8 mouse cellular contexts compared by ENCODE assay signal in the genomic region with DNA sequence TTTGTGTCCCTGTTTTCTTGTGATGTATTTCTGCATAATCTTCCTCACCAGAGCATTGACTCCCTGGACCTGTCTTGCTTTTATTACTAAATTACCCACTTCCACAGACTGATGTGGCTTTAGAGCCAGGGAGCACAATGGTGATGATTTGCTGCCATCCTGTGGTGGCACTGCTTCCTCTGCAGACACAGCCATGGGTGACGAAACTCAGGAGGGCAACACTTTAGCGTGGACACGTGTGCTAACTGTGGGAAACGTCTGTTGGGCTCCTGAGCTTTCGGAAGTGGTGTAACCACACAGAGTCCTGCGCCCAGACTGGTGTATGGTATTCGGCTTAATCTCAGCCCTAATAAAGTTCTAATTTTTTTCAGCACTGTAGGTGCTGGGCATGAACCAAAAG.
DNase-seq lines count a peak whose midpoint lies in the region; ATAC-seq and TF ChIP-seq lines count a peak whose summit lies in the region.

No protein-coding gene starts in this region.

- H3K9me3 ChIP-seq in limb, embryonic 11.5 days (ENCODE audit: control insufficient read depth, low read length), result no peaks in the 10 kb centered on the region

- peaks cover 4% of the 10 kb centered on the region; the same call in 1 of the 2 replicates for H3K27me3 ChIP-seq in limb, embryonic 11.5 days (ENCODE audit: control insufficient read depth, insufficient read depth, low read length)

- no peak for ATAC-seq in limb, embryonic 11.5 days (ENCODE audit: insufficient number of reproducible peaks, low FRiP score, low TSS enrichment, low read depth)
- ATAC-seq in erythroid progenitor cell, adult 5-6 weeks (replicated peaks; ENCODE audit: low FRiP score, poor library complexity, severe bottlenecking), result no peak

- intact Hi-C loops in gastrocnemius, postnatal 36 days (cut with DNase I), result no loop called here
- intact Hi-C loops in heart, postnatal 14 days (cut with DNase I), result no loop called here

- 50% methylated on average over 7 of the region's 7 CpGs for WGBS in limb, embryonic 11.5 days
- 38% methylated on average over 7 of the region's 7 CpGs for WGBS in olfactory bulb, adult 2 months

- H3K27ac ChIP-seq in limb, embryonic 11.5 days (replicated peaks; ENCODE audit: low read depth, low read length), result no peak overlapping the region
- no peak overlapping the region for H3K27ac ChIP-seq in olfactory bulb, adult 2 months (ENCODE audit: insufficient read depth, low read depth, low read length)

- peak; percentile 22; the same call in 1 of the 2 replicates for TF ChIP-seq CTCF in olfactory bulb, adult 2 months (IDR thresholded peaks at IDR 0.05; ENCODE audit: insufficient read depth, low read depth, low read length)

- peak; percentile 15 for DNase-seq in gastrocnemius, adult 18-20 months (ENCODE audit: low spot score)
- no peak for DNase-seq in gastrocnemius, postnatal 36 days
- peak; percentile 23 for DNase-seq in urinary bladder, postnatal 14 days (ENCODE audit: low spot score)
- DNase-seq in urinary bladder, adult 2 months (ENCODE audit: low spot score), result no peak
- DNase-seq in heart, postnatal 14 days, result peak; percentile 48 to 57
- DNase-seq in limb, embryonic 11.5 days (ENCODE audit: low spot score), result peak; percentile 61

- H3K4me3 ChIP-seq in limb, embryonic 11.5 days (ENCODE audit: low read depth, low read length), result no peak overlapping the region
- no peak overlapping the region for H3K4me3 ChIP-seq in olfactory bulb, adult 2 months (ENCODE audit: insufficient read depth, low read depth, low read length)

- H3K36me3 ChIP-seq in limb, embryonic 11.5 days (ENCODE audit: control insufficient read depth, insufficient read depth, low read length), result no peaks in the 10 kb centered on the region

- H3K4me1 ChIP-seq in limb, embryonic 11.5 days (ENCODE audit: control insufficient read depth, insufficient read depth, low read length), result no peaks in the 10 kb centered on the region
- H3K4me1 ChIP-seq in olfactory bulb, adult 2 months (ENCODE audit: control insufficient read depth, insufficient read depth, low read length), result peaks cover 12% of the 10 kb centered on the region

- no peak overlapping the region for H3K9ac ChIP-seq in limb, embryonic 11.5 days (ENCODE audit: low read length)

- H3K4me2 ChIP-seq in limb, embryonic 11.5 days (ENCODE audit: low read depth, severe bottlenecking), result no peak overlapping the region

- TF ChIP-seq POLR2A in olfactory bulb, adult 2 months (IDR thresholded peaks at IDR 0.05; ENCODE audit: insufficient read depth, low read depth, low read length), result no peak

Comparison
In these comparisons a context has a peak if more than half of its experiments do, and no peak if none do; other contexts are left out.
1. DNase-seq: peak in gastrocnemius, adult 18-20 months (single experiment), urinary bladder, postnatal 14 days (single experiment), heart, postnatal 14 days (2 of 2) and limb, embryonic 11.5 days (single experiment); none in gastrocnemius, postnatal 36 days (0 of 2) and urinary bladder, adult 2 months (single experiment).